Mouse (Mus musculus) liver, embryonic 14.5 days (tissue): ENCODE results near the gene Naxd.

Experiments used
- CTCF ChIP-seq: IDR thresholded peaks from 2 replicates; pipeline ENCODE4 v1.5.1; 2016; ENCODE audit warnings: antibody characterized with exemption, low read depth, control low read depth
- EP300 ChIP-seq: IDR thresholded peaks from 2 replicates; pipeline ENCODE4 v1.6.1; 2016; ENCODE audit warnings: antibody characterized with exemption, low read depth

DNA sequence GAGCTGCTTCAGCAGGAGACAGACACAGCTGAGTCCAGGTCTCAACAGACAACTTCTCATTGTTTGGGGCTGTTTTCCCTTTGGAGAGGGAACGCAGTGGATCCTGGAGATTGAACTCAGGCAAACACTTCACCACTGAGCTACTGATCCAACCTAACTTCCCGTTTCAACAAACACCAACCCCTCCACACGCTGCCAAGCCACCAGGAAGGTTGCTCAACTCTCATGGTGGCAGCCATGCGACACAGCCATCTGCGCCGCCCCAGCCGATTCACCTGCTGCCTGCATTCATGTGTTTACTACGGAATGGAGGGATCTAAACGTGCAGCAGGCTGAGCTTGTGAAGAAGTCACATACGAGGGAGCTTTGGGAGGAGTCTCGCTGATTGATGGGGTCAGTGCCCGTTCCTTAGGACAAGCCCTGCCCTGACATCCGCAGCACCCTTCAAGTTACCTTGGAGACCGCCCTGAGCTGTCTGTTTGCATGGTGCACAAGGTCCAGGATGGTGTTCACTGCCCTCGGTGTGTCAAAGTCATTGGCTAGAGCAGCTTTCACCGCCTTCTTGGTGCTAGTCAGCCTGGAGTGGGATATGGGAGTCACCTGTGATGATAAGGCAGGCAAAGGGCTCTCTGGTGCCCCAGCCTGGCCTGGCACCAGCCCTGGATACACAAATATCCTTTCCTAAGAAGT, 20.2 kb downstream of the Naxd start:
- TF ChIP-seq CTCF (no peak), EP300 (no peak)
